Mouse (Mus musculus): ENCODE data around the gene Bcl11b. TPM values are rescaled to one million over a fixed set of nuclear protein-coding genes. Genes with fewer than 3 reads are reported as not detected.

Gene Bcl11b
- polyA plus RNA-seq, 1 experiment from 2014 or later = 2.6 TPM

GRCm38 (mm10) chr12:107930611-107931350 is 72.6 kb downstream of the Bcl11b start:
- H3K9me3 ChIP-seq (ENCODE audit: low read length) = no peaks in the 10 kb centered on the region
- peak overlapping the region; percentile 39 for H3K4me2 ChIP-seq (replicated peaks; ENCODE audit: low read depth, low read length)
- peak overlapping the region; percentile 62 for H3K27ac ChIP-seq (ENCODE audit: low read length)
- 0 out of 2 replicates have a peak overlapping the region, but pooled peaks have one; percentile 9 for H3K4me3 ChIP-seq (ENCODE audit: low read length)
- WGBS = 41% methylated on average over 28 of the region's 28 CpGs
- no peak overlapping the region for H3K9ac ChIP-seq (replicated peaks; ENCODE audit: low read length)
- no peaks in the 10 kb centered on the region for H3K36me3 ChIP-seq (ENCODE audit: insufficient read depth, low read length)
- H3K4me1 ChIP-seq (ENCODE audit: insufficient read depth, low read length) = peaks cover 51% of the 10 kb centered on the region
- no peaks in the 10 kb centered on the region for H3K27me3 ChIP-seq (ENCODE audit: insufficient read depth, low read length)
- no peak for ATAC-seq (ENCODE audit: low FRiP score, low TSS enrichment)

GRCm38 (mm10) chr12:107928905-107929304 is 74.5 kb downstream of the Bcl11b start:
- Histone ChIP-seq H3K9ac (replicated peaks; ENCODE audit: low read length) (no peak overlapping the region), H3K9me3 (ENCODE audit: low read length) (no peaks in the 10 kb centered on the region), H3K4me2 (replicated peaks; ENCODE audit: low read depth, low read length) (no peak overlapping the region), H3K4me3 (ENCODE audit: low read length) (no peak overlapping the region), H3K27me3 (ENCODE audit: insufficient read depth, low read length) (no peaks in the 10 kb centered on the region), H3K4me1 (ENCODE audit: insufficient read depth, low read length) (peaks cover 37% of the 10 kb centered on the region), H3K27ac (ENCODE audit: low read length) (no peak overlapping the region), H3K36me3 (ENCODE audit: insufficient read depth, low read length) (no peaks in the 10 kb centered on the region)
- WGBS = 37% methylated on average over 7 of the region's 7 CpGs
- ATAC-seq (ENCODE audit: low FRiP score, low TSS enrichment) = peak; percentile 28; the same call in 1 of the 2 replicates

GRCm38 (mm10) chr12:107928464-107928901 is 74.9 kb downstream of the Bcl11b start:
- Histone ChIP-seq H3K4me3 (ENCODE audit: low read length) (no peak overlapping the region), H3K4me2 (replicated peaks; ENCODE audit: low read depth, low read length) (no peak overlapping the region), H3K36me3 (ENCODE audit: insufficient read depth, low read length) (no peaks in the 10 kb centered on the region), H3K27ac (ENCODE audit: low read length) (no peak overlapping the region), H3K9ac (replicated peaks; ENCODE audit: low read length) (no peak overlapping the region), H3K27me3 (ENCODE audit: insufficient read depth, low read length) (no peaks in the 10 kb centered on the region), H3K9me3 (ENCODE audit: low read length) (no peaks in the 10 kb centered on the region), H3K4me1 (ENCODE audit: insufficient read depth, low read length) (peaks cover 37% of the 10 kb centered on the region)
- ATAC-seq (ENCODE audit: low FRiP score, low TSS enrichment) = no peak
- WGBS = 59% methylated on average over 15 of the region's 15 CpGs

- Histone ChIP-seq H3K4me2 (replicated peaks; ENCODE audit: low read depth, low read length) (peak overlapping the region; percentile 17; the same call in 1 of the 2 replicates), H3K4me1 (ENCODE audit: insufficient read depth, low read length) (peaks cover 37% of the 10 kb centered on the region), H3K27me3 (ENCODE audit: insufficient read depth, low read length) (no peaks in the 10 kb centered on the region), H3K36me3 (ENCODE audit: insufficient read depth, low read length) (no peaks in the 10 kb centered on the region), H3K9ac (replicated peaks; ENCODE audit: low read length) (no peak overlapping the region; the same call in 1 of the 2 replicates), H3K27ac (ENCODE audit: low read length) (no peak overlapping the region), H3K4me3 (ENCODE audit: low read length) (no peak overlapping the region), H3K9me3 (ENCODE audit: low read length) (no peaks in the 10 kb centered on the region)
- 55% methylated on average over 10 of the region's 10 CpGs for WGBS
- peak; percentile 47 for ATAC-seq (ENCODE audit: low FRiP score, low TSS enrichment)
Measured at GRCm38 (mm10) chr12:107927961-107928431, 75.4 kb downstream of the Bcl11b start.

GRCm38 (mm10) chr12:107926074-107926855 is 77.1 kb downstream of the Bcl11b start:
- H3K36me3 ChIP-seq (ENCODE audit: insufficient read depth, low read length) = no peaks in the 10 kb centered on the region
- ATAC-seq (ENCODE audit: low FRiP score, low TSS enrichment) = no peak
- H3K4me3 ChIP-seq (ENCODE audit: low read length) = no peak overlapping the region
- H3K9me3 ChIP-seq (ENCODE audit: low read length) = no peaks in the 10 kb centered on the region
- WGBS = 81% methylated on average over 22 of the region's 22 CpGs
- H3K4me1 ChIP-seq (ENCODE audit: insufficient read depth, low read length) = peaks cover 34% of the 10 kb centered on the region
- H3K9ac ChIP-seq (replicated peaks; ENCODE audit: low read length) = no peak overlapping the region
- H3K4me2 ChIP-seq (replicated peaks; ENCODE audit: low read depth, low read length) = no peak overlapping the region
- H3K27ac ChIP-seq (ENCODE audit: low read length) = no peak overlapping the region
- no peaks in the 10 kb centered on the region for H3K27me3 ChIP-seq (ENCODE audit: insufficient read depth, low read length)

- H3K4me3 ChIP-seq (ENCODE audit: low read length) = no peak overlapping the region
- no peak overlapping the region for H3K9ac ChIP-seq (replicated peaks; ENCODE audit: low read length)
- H3K27ac ChIP-seq (ENCODE audit: low read length) = no peak overlapping the region
- no peak overlapping the region for H3K4me2 ChIP-seq (replicated peaks; ENCODE audit: low read depth, low read length)
- 74% methylated on average over 4 of the region's 4 CpGs for WGBS
- H3K27me3 ChIP-seq (ENCODE audit: insufficient read depth, low read length) = no peaks in the 10 kb centered on the region
- H3K4me1 ChIP-seq (ENCODE audit: insufficient read depth, low read length) = peaks cover 19% of the 10 kb centered on the region
- no peaks in the 10 kb centered on the region for H3K9me3 ChIP-seq (ENCODE audit: low read length)
- no peak for ATAC-seq (ENCODE audit: low FRiP score, low TSS enrichment)
- no peaks in the 10 kb centered on the region for H3K36me3 ChIP-seq (ENCODE audit: insufficient read depth, low read length)
Measured at GRCm38 (mm10) chr12:107924696-107925095, 78.7 kb downstream of the Bcl11b start.

GRCm38 (mm10) chr12:107923963-107924362 is 79.4 kb downstream of the Bcl11b start:
- H3K9ac ChIP-seq (replicated peaks; ENCODE audit: low read length) = no peak overlapping the region
- WGBS = 60% methylated on average over 3 of the region's 3 CpGs
- H3K4me1 ChIP-seq (ENCODE audit: insufficient read depth, low read length) = peaks cover 17% of the 10 kb centered on the region
- H3K4me3 ChIP-seq (ENCODE audit: low read length) = no peak overlapping the region
- no peak overlapping the region for H3K27ac ChIP-seq (ENCODE audit: low read length)
- H3K36me3 ChIP-seq (ENCODE audit: insufficient read depth, low read length) = no peaks in the 10 kb centered on the region
- no peaks in the 10 kb centered on the region for H3K27me3 ChIP-seq (ENCODE audit: insufficient read depth, low read length)
- no peak overlapping the region for H3K4me2 ChIP-seq (replicated peaks; ENCODE audit: low read depth, low read length)
- H3K9me3 ChIP-seq (ENCODE audit: low read length) = no peaks in the 10 kb centered on the region
- ATAC-seq (ENCODE audit: low FRiP score, low TSS enrichment) = no peak

- ATAC-seq (ENCODE audit: low FRiP score, low TSS enrichment) = no peak
- Histone ChIP-seq H3K27ac (ENCODE audit: low read length) (no peak overlapping the region), H3K4me2 (replicated peaks; ENCODE audit: low read depth, low read length) (no peak overlapping the region), H3K9me3 (ENCODE audit: low read length) (peaks cover 2% of the 10 kb centered on the region), H3K4me1 (ENCODE audit: insufficient read depth, low read length) (no peaks in the 10 kb centered on the region), H3K4me3 (ENCODE audit: low read length) (no peak overlapping the region), H3K36me3 (ENCODE audit: insufficient read depth, low read length) (0 out of 2 replicates have a peak, but pooled peaks cover 4% of the 10 kb centered on the region), H3K9ac (replicated peaks; ENCODE audit: low read length) (no peak overlapping the region), H3K27me3 (ENCODE audit: insufficient read depth, low read length) (no peaks in the 10 kb centered on the region)
- 95% methylated on average over 7 of the region's 7 CpGs for WGBS
Measured at GRCm38 (mm10) chr12:107922180-107922579, 81.2 kb downstream of the Bcl11b start.

- Histone ChIP-seq H3K9ac (replicated peaks; ENCODE audit: low read length) (no peak overlapping the region), H3K27ac (ENCODE audit: low read length) (no peak overlapping the region), H3K27me3 (ENCODE audit: insufficient read depth, low read length) (no peaks in the 10 kb centered on the region), H3K4me3 (ENCODE audit: low read length) (no peak overlapping the region), H3K36me3 (ENCODE audit: insufficient read depth, low read length) (peaks cover 10% of the 10 kb centered on the region), H3K4me2 (replicated peaks; ENCODE audit: low read depth, low read length) (no peak overlapping the region), H3K4me1 (ENCODE audit: insufficient read depth, low read length) (no peaks in the 10 kb centered on the region), H3K9me3 (ENCODE audit: low read length) (peaks cover 8% of the 10 kb centered on the region)
- 72% methylated on average over 7 of the region's 7 CpGs for WGBS
- no peak for ATAC-seq (ENCODE audit: low FRiP score, low TSS enrichment)
Measured at GRCm38 (mm10) chr12:107921566-107921965, 81.8 kb downstream of the Bcl11b start.

Data from kidney, embryonic 16.5 days (tissue).